ENCODE assay signal across 8 mouse cellular contexts in the genomic region with DNA sequence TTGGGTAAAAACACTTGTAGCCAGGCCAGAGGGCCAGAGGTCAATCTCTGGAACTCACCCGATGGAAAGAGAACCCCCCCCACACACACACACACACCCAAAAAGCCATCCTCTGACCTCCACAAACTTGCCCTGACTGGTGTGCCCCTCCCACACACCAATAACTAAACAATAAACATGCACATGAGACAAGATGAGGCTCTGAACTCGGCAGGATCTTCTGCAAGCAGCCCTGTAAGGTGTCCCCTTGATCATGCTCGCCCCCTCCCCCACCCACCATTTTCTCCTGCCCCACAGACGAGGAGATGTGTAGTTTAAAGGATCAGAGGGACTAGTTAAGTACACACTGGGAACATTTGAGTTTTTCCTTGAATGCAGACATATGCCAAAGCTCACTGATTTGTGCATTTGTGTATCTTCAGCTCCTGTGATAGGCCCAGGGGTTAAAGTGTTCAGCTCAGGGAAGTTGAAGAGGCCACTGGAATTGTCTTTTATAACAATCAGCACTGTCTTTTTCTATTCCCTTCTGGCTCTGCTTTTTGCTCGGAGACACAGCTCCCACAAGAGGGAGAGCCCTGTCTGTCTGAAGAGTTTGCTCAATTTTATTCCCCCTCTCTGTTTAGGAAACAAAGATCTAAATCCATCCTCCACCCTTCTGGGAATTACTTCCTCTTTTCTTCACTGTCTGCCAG. TPM values are rescaled to one million over a fixed set of nuclear protein-coding genes. Genes with fewer than 3 reads are reported as not detected.
DNase-seq lines count a peak whose midpoint lies in the region; ATAC-seq and TF ChIP-seq lines count a peak whose summit lies in the region.

No protein-coding gene starts in this region.

- H3K9me3 ChIP-seq in liver, embryonic 11.5 days (ENCODE audit: control insufficient read depth, low read length), result no peaks in the 10 kb centered on the region
- H3K9me3 ChIP-seq in embryonic facial prominence, embryonic 15.5 days (replicated peaks), result no peaks in the 10 kb centered on the region
- H3K9me3 ChIP-seq in hindbrain, postnatal 0 days (ENCODE audit: low read length), result no peaks in the 10 kb centered on the region
- H3K9me3 ChIP-seq in neural tube, embryonic 13.5 days, result no peaks in the 10 kb centered on the region

- peak overlapping the region; percentile 41; the same call in 1 of the 2 replicates for H3K27ac ChIP-seq in liver, embryonic 11.5 days (ENCODE audit: low read depth, low read length)
- H3K27ac ChIP-seq in embryonic facial prominence, embryonic 15.5 days (replicated peaks), result peak overlapping the region; percentile 84
- peak overlapping the region; percentile 46; the same call in 1 of the 2 replicates for H3K27ac ChIP-seq in hindbrain, postnatal 0 days
- peak overlapping the region; percentile 77 for H3K27ac ChIP-seq in neural tube, embryonic 13.5 days (replicated peaks)

- peaks cover 9% of the 10 kb centered on the region for H3K4me1 ChIP-seq in liver, embryonic 11.5 days (replicated peaks; ENCODE audit: control insufficient read depth, insufficient read depth, low read length)
- H3K4me1 ChIP-seq in embryonic facial prominence, embryonic 15.5 days, result peaks cover 42% of the 10 kb centered on the region
- H3K4me1 ChIP-seq in hindbrain, postnatal 0 days (ENCODE audit: insufficient read depth, low read length), result no peaks in the 10 kb centered on the region; the same call in 1 of the 2 replicates
- peaks cover 43% of the 10 kb centered on the region for H3K4me1 ChIP-seq in neural tube, embryonic 13.5 days (replicated peaks)

- no peak overlapping the region for H3K9ac ChIP-seq in liver, embryonic 11.5 days (ENCODE audit: low read depth, low read length)
- no peak overlapping the region for H3K9ac ChIP-seq in embryonic facial prominence, embryonic 15.5 days
- H3K9ac ChIP-seq in hindbrain, postnatal 0 days (replicated peaks; ENCODE audit: low read length), result no peak overlapping the region
- H3K9ac ChIP-seq in neural tube, embryonic 13.5 days, result no peak overlapping the region

- peaks cover 3% of the 10 kb centered on the region; the same call in 1 of the 2 replicates for H3K36me3 ChIP-seq in liver, embryonic 11.5 days (ENCODE audit: control insufficient read depth, insufficient read depth, low read length)
- peaks cover 30% of the 10 kb centered on the region for H3K36me3 ChIP-seq in embryonic facial prominence, embryonic 15.5 days
- H3K36me3 ChIP-seq in hindbrain, postnatal 0 days (ENCODE audit: insufficient read depth, low read length), result no peaks in the 10 kb centered on the region
- 0 out of 2 replicates have a peak, but pooled peaks cover 7% of the 10 kb centered on the region for H3K36me3 ChIP-seq in neural tube, embryonic 13.5 days

- no peak for DNase-seq in liver, embryonic 11.5 days (ENCODE audit: low spot score)
- no peak for DNase-seq in liver
- DNase-seq in hindbrain, postnatal 0 days (ENCODE audit: low spot score), result no peak
- DNase-seq in adrenal gland, adult 18-20 months (ENCODE audit: low spot score in 2 of 2), result no peak
- DNase-seq in right cerebral cortex, postnatal 4 days, result no peak
- no peak for DNase-seq in embryo, embryonic 9.5 days (ENCODE audit: extremely low spot score)

- peak; percentile 23; the same call in 1 of the 2 replicates for ATAC-seq in liver, embryonic 11.5 days (replicated peaks; ENCODE audit: low FRiP score)
- ATAC-seq in embryonic facial prominence, embryonic 15.5 days (ENCODE audit: insufficient number of reproducible peaks, low FRiP score, low TSS enrichment, low read depth), result no peak
- ATAC-seq in hindbrain, postnatal 0 days, result no peak
- no peak; the same call in 1 of the 2 replicates for ATAC-seq in neural tube, embryonic 13.5 days (ENCODE audit: low read depth)

- no peak for TF ChIP-seq CTCF in hindbrain, postnatal 0 days (IDR thresholded peaks at IDR 0.05; ENCODE audit: low read depth)

- 41% methylated on average over 5 of the region's 5 CpGs for WGBS in liver, embryonic 11.5 days
- 26% methylated on average over 5 of the region's 5 CpGs for WGBS in embryonic facial prominence, embryonic 15.5 days
- 27% methylated on average over 5 of the region's 5 CpGs for WGBS in hindbrain, postnatal 0 days
- 35% methylated on average over 5 of the region's 5 CpGs for WGBS in neural tube, embryonic 13.5 days

- no peaks in the 10 kb centered on the region for H3K27me3 ChIP-seq in liver, embryonic 11.5 days (replicated peaks; ENCODE audit: control insufficient read depth, insufficient read depth, low read length)
- H3K27me3 ChIP-seq in embryonic facial prominence, embryonic 15.5 days, result no peaks in the 10 kb centered on the region
- no peaks in the 10 kb centered on the region for H3K27me3 ChIP-seq in hindbrain, postnatal 0 days (ENCODE audit: insufficient read depth, low read length)
- no peaks in the 10 kb centered on the region for H3K27me3 ChIP-seq in neural tube, embryonic 13.5 days

- peak overlapping the region; percentile 49 for H3K4me2 ChIP-seq in liver, embryonic 11.5 days
- H3K4me2 ChIP-seq in embryonic facial prominence, embryonic 15.5 days (replicated peaks), result peak overlapping the region; percentile 19; the same call in 1 of the 2 replicates
- 0 out of 2 replicates have a peak overlapping the region, but pooled peaks have one; percentile 5 for H3K4me2 ChIP-seq in hindbrain, postnatal 0 days (ENCODE audit: low read depth, low read length)
- H3K4me2 ChIP-seq in neural tube, embryonic 13.5 days, result peak overlapping the region; percentile 36

- H3K4me3 ChIP-seq in liver, embryonic 11.5 days (ENCODE audit: low read depth, low read length), result no peak overlapping the region
- no peak overlapping the region for H3K4me3 ChIP-seq in embryonic facial prominence, embryonic 15.5 days (replicated peaks)
- H3K4me3 ChIP-seq in hindbrain, postnatal 0 days (ENCODE audit: low read length), result no peak overlapping the region
- H3K4me3 ChIP-seq in neural tube, embryonic 13.5 days, result no peak overlapping the region

RNA-seq across cellular contexts. Expression of a gene that starts 37.2 kb away (rescaled TPM):
- 107 and 118 TPM in 2 replicates for polyA plus RNA-seq in liver, embryonic 11.5 days (2014; fragmentation: Nextera tagmentation; extraction: Ambion mirVana)
- 725 and 741 TPM in 2 replicates for polyA plus RNA-seq in embryonic facial prominence, embryonic 15.5 days (2015; fragmentation: Nextera tagmentation; extraction: Ambion mirVana)
- 53.1 and 53.5 TPM in 2 replicates for total RNA-seq in hindbrain, postnatal 0 days (2014; rRNA removed)
- polyA plus RNA-seq in hindbrain, postnatal 0 days (2015; fragmentation: Nextera tagmentation; extraction: Ambion mirVana), result 71.5 and 71.8 TPM in 2 replicates
- 156 and 165 TPM in 2 replicates for polyA plus RNA-seq in neural tube, embryonic 13.5 days (2015; fragmentation: Nextera tagmentation; extraction: Ambion mirVana)
- 10 to 100 TPM; 27.9 to 57.9 TPM for total RNA-seq in adrenal gland, adult 18-20 months (2021)

RNA-seq across cellular contexts. Expression of a gene that starts 47.1 kb away (rescaled TPM):
- polyA plus RNA-seq in liver, embryonic 11.5 days (2014; fragmentation: Nextera tagmentation; extraction: Ambion mirVana), result 0.36 TPM in 1 of 2 replicates, not detected in the other
- polyA plus RNA-seq in embryonic facial prominence, embryonic 15.5 days (2015; fragmentation: Nextera tagmentation; extraction: Ambion mirVana), result 0.19 and 0.20 TPM in 2 replicates
- not detected in 2 replicates for total RNA-seq in hindbrain, postnatal 0 days (2014; rRNA removed)
- 0.18 and 0.21 TPM in 2 replicates for polyA plus RNA-seq in hindbrain, postnatal 0 days (2015; fragmentation: Nextera tagmentation; extraction: Ambion mirVana)
- 0.24 TPM in 1 of 2 replicates, not detected in the other for polyA plus RNA-seq in neural tube, embryonic 13.5 days (2015; fragmentation: Nextera tagmentation; extraction: Ambion mirVana)
- under 1 TPM; 0.27 to 0.99 TPM for total RNA-seq in adrenal gland, adult 18-20 months (2021)

RNA-seq across cellular contexts. Expression of a gene that starts 54.4 kb away (rescaled TPM):
- polyA plus RNA-seq in liver, embryonic 11.5 days (2014; fragmentation: Nextera tagmentation; extraction: Ambion mirVana), result 35.9 and 36.2 TPM in 2 replicates
- polyA plus RNA-seq in embryonic facial prominence, embryonic 15.5 days (2015; fragmentation: Nextera tagmentation; extraction: Ambion mirVana), result 53.8 and 56.7 TPM in 2 replicates
- 91.1 and 101 TPM in 2 replicates for total RNA-seq in hindbrain, postnatal 0 days (2014; rRNA removed)
- 48.2 TPM in 2 replicates for polyA plus RNA-seq in hindbrain, postnatal 0 days (2015; fragmentation: Nextera tagmentation; extraction: Ambion mirVana)
- polyA plus RNA-seq in neural tube, embryonic 13.5 days (2015; fragmentation: Nextera tagmentation; extraction: Ambion mirVana), result 54.9 and 59.0 TPM in 2 replicates
- total RNA-seq in adrenal gland, adult 18-20 months (2021), result 100 to 1,000 TPM; 196 to 274 TPM
